Mouse (Mus musculus): Measurements from ENCODE around the gene Gas7.

Gas7 gene

GRCm38 (mm10) chr11:67616557-67617239, 161.5 kb downstream of the Gas7 start:
- no peak for DNase-seq (ENCODE audit: low spot score in 2 of 2)

GRCm38 (mm10) chr11:67622340-67622739, 167.1 kb downstream of the Gas7 start:
- DNase-seq (ENCODE audit: low spot score in 2 of 2), result no peak

DNA sequence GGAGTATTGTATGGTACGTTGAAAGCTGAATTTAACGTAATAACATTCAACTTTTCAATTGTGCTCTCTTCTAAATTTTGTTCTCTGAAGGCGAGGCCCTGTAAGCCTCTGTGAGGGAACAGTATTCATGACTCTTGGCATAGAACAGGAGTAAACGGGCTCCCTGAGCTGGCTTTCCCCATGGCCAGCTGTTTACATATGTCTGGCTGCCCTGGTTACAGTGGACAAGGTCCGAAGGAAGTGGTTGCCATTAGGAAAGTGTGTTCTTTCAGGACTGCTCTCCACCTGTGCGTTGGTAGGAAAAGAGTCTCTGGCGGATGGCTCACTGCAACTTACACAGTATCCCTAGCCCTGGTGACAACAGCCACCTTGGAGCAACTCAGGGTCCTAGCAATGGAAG, 171.9 kb downstream of the Gas7 start:
- no peak for DNase-seq (ENCODE audit: low spot score in 2 of 2)

GRCm38 (mm10) chr11:67628522-67628921, 173.3 kb downstream of the Gas7 start:
- DNase-seq (ENCODE audit: low spot score in 2 of 2), result no peak

- DNase-seq (ENCODE audit: low spot score in 2 of 2), result no peak
These were observed 177.7 kb downstream of the Gas7 start for GRCm38 (mm10) chr11:67632906-67633305.

GRCm38 (mm10) chr11:67633620-67634229, 178.5 kb downstream of the Gas7 start:
- DNase-seq (ENCODE audit: low spot score in 2 of 2), result no peak

DNA sequence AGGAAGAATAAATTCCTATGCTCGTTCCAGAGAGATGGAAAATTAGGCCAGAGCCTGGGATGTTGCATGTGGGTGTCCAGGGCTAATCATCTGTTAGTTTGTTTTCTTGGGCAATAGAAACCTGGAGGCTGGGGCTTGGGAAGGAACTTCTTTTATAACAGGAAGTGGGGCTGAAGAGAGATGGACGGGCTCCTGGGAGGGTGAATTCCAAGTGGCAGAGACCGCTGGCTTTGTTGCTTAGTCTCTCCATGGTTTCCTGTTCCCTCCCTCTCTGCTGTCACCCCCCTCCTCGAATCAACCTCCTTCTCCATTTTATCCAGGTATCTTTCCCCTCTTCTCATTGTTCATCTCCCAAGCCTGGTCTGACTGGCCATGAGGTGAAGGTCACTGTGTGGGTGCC, 181.0 kb downstream of the Gas7 start:
- no peak for DNase-seq (ENCODE audit: low spot score in 2 of 2)

- DNase-seq (ENCODE audit: low spot score in 2 of 2), result no peak
These were observed 181.8 kb downstream of the Gas7 start for GRCm38 (mm10) chr11:67636905-67637586.

DNA sequence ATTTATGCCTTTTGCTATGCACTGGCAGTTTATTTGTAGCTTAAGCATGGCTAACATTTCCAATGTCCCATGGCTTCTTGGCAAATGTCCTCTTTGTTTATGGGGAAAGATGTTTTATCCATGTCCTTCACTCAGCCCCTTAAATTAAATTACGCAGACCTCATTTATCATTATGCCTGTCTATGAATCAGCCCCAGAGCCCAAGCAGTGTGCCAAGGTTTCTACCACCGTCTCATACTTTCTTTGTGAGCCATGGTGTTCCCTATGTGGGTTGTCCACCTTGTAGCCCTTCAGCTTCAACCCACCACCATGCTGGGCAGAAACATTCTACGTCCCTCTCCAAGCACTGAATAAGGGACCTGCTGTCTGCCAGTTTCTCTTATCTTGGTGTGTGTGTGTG, 183.2 kb downstream of the Gas7 start:
- DNase-seq (ENCODE audit: low spot score in 2 of 2), result no peak

GRCm38 (mm10) chr11:67640299-67640698, 185.1 kb downstream of the Gas7 start:
- DNase-seq (ENCODE audit: low spot score in 2 of 2), result no peak

DNA sequence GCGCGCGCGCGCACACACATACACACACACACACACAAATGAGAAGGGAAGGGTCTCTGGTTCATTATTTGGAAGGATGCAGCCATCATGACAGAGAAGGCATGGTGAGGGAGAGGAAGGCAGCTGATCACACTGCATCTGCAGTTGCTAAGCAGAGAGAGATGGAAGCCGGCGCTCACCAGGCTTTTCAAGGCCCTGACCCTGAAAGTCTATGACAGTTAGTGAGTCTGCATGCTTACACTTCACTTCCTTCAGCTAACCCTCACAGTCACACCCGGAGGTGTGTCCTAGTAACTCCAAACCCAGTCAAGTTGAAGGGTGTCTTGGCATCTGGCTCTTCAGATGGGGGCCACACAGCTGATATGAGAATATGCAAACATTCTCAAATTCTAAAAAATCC, 187.2 kb downstream of the Gas7 start:
- no peak for DNase-seq (ENCODE audit: low spot score in 2 of 2)

DNA sequence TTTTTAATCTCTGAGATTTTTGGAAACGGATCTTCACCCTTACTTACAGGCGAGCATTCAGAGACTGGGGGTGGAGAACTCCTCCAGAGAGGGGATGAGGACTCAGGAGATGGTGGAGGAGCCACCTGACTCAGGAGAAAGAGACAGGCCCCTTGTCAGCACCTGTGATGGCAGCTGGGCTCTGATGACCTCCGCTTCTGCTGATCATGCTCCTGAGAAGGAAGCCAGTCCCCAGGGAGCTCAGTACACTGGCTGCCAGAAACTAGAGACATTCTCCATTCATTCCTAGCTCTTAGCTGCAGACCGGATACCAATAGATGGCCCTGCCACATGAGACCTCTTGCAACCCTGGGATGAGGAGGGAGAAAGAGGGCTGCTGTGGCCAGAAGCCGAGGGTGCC, 187.6 kb downstream of the Gas7 start:
- DNase-seq (ENCODE audit: low spot score in 2 of 2), result no peak

GRCm38 (mm10) chr11:67643465-67643864, 188.2 kb downstream of the Gas7 start:
- no peak for DNase-seq (ENCODE audit: low spot score in 2 of 2)

DNA sequence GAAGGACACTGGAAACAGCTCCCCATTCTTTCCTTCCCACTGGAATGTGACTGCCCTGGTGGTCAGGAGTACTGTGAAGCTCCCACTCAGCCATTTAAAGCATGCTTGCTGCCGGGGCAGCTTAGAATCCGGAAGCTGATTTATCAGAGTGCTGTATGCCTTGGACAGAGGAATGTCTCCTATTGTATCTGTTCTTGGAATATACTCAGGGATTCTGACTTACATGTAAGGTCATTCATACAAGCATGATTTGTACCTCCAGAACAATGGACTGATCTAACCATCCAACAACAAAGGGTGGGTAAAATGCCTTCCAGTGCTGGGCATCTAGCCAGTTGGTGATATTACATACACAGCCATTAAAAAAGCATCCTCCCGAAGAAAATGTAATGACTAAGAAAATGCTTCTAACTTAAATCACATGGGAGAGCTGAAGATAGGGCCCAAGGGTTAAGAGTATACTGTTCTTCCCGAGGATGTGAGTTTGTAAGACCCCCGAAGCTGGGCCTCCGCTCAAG, 189.5 kb downstream of the Gas7 start:
- no peak for DNase-seq (ENCODE audit: low spot score in 2 of 2)

- peak; percentile 52 to 72 for DNase-seq (ENCODE audit: low spot score in 2 of 2)
These were observed 192.5 kb downstream of the Gas7 start for GRCm38 (mm10) chr11:67647745-67648144.

DNA sequence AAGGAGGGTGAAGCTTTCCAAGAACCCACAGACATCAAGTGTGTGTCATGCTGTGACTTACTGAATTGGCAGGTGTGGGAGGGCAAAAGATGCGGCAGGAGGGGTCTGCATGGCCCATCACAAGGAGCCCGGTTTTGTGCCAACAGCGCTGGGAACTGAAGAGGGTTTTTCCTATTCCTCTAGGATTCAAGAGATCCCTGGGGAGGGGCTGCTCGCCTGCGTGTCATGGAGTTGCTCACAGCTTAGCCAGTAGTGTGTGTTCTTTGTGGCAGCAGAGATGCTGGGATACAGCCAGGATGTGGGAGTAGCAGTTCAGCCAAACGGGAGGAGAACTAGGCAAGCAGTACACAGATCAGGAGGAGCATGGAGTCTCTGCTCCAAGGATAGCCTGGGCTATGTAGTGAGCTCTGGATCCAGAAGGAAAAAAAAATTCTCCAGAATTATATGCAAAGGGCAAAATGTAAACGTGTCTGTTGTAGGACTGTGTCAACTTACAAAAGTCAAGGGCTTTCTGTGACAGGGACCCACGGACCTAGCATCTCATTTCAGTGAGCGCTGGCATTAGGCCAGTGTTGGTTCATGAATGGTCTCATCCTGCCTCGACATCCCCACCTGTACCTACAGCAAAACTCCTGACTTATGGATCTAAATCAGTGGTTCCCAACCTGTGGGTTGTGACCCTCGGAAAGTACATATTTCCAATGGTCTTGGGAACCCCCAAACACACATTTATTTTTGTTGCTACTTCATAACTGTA, 193.6 kb downstream of the Gas7 start:
- DNase-seq (ENCODE audit: low spot score in 2 of 2), result peak in 1 of 2 experiments; percentile 24

DNA sequence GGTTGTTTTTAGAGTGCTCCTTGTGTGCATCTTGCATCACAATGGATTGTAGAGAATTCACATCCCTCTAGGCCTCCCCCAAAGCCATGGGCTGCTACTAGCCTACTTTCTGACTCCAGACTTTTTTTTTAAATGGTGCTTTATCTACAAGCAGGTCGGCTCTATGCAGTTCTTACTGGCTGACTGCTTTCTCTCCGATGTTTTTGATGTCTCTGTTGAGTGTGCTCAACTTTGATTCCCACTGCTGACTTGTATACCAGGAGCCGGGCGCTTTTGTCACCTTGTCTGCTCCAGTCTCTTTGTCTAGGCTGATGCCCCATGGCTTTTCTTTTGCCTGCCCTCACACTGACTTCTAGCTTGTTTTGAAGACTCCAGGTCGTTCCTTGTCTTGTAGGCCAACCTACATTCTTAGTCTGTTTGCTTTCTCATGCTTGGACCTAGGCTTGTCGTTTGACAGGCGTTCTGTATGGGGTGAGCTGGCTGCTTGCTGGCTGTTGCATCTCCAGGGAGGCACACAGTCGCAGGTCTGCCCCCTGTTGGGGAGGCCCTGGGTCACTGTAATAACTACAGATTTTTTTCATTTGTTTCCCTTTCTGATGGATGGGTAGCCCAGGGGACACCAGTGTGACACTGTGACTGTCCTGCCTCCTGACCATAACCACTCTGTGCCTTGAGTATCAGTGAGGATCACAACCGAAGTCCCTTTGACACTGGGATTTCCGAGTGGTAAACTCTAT, 194.9 kb downstream of the Gas7 start:
- DNase-seq (ENCODE audit: low spot score in 2 of 2), result no peak

DNA sequence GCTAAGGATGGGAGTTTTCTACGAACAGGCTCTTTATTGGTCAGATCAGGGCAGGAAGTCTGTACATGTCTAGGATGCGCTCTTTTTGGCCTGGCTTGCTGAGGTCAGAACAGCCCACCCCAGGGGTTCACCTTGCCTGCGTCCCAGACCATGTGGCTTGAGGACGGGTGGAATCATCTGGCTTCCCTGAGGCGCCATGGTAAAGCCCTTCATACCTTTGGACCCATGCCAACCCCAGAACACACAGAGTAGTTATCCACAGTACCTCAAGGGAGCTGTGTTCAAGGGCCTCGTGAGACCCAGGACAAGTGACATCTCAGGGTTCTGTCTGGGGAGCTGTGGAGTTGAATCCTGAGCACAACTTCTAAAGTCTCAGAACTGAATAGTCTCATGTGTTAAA, 196.5 kb downstream of the Gas7 start:
- no peak for DNase-seq (ENCODE audit: low spot score in 2 of 2)

DNA sequence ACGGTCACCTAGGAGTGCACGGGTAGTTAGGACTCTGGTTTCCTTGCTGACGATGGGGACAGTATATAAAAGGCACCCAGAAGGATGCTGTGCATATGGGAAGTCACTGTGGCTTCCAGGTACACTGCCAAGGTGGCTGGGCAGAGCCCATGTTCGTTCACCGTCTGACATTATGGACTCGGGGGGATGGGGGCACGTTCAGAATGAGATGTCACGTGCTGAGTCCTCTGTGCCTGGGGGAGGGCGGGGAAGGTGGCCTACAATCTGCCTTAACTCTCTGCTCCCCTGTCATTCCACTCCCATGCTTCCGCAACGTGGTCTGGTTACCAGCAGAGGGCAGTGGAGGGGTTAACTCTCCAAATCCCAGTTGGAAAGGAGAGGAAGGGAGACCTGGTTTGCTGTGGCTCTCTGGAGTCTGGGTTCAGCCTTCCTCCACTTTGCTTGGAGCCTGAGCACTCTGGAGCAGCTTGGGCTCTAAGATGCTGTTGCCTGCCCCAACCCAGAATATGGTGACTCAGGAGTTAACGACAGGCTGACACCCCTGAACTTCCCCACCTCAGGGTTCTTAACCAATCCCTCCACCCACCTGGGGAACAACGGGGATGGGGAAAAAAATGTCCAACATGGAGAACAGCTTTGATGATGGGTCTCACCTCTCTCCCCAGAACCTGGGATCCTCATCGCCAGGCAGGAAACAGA, 197.1 kb downstream of the Gas7 start:
- DNase-seq (ENCODE audit: low spot score in 2 of 2), result no peak

DNA sequence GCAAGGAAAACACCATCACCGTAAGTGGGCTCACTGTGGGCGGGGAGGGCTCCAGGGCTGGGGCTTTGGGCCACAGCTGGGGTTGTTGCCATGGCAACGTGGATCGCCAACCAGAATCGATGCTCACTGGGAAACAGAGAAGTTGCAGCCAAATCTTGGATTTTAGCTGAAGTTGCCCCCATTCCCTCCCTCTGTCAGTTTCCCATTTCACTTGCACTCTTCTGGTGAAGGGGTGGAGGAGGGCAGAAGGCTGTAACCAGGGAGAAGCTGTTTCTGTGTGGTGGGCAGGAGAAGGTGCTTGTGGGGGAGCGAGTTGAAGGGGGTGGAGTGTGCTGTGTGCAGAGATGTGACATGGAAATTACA, 197.6 kb downstream of the Gas7 start:
- DNase-seq (ENCODE audit: low spot score in 2 of 2), result no peak

DNA sequence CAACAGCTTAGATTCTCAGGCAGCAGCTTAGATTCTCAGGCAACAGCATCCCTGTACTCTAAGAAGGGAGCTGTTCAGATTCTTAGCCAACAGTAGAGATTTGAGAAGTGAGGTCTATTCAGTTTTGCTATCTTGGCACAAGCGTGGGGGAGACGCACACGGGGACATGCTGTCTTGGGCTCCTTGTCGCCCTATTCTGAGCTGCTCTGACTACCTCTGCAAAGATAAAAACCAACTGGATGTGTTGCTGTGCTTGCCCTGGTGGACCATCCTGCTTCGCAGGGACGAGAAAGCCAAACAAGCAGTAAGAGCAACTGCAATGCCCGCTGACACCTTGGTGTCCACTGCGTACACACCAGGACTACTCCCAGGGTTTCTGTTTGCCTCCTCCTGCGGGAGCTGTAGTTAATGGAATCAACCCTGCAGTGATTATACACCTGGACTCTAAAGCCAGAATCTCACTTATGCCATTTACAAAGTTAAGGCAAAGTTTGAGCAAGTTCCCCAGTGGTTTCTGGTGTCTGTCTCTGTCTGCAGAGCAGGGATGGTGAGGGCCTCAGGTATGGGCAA, 198.4 kb downstream of the Gas7 start:
- DNase-seq (ENCODE audit: low spot score in 2 of 2), result no peak
